Mouse (Mus musculus) megakaryocyte, embryonic 14.5 days (primary cell): ENCODE measurements around the gene Ift80. TPM values are rescaled to one million over a fixed set of nuclear protein-coding genes. Genes with fewer than 3 reads are reported as not detected.

Experiments
- H3K27me3 ChIP-seq: replicated peaks from 2 replicates; pipeline ENCODE3; 2012; ENCODE audit warnings: inconsistent platforms
- H3K36me3 ChIP-seq: replicated peaks from 2 replicates; pipeline ENCODE3; 2012; ENCODE audit warnings: low read length, inconsistent platforms, mixed read lengths
- H3K4me1 ChIP-seq: 2 replicates; pipeline ENCODE4 v1.6.1; 2012; ENCODE audit warnings: inconsistent platforms
- H3K4me3 ChIP-seq: replicated peaks from 2 replicates; pipeline ENCODE3; 2012; ENCODE audit warnings: moderate library complexity, mild to moderate bottlenecking, inconsistent platforms
- H3K9me3 ChIP-seq: 2 replicates; pipeline ENCODE4 v1.6.1; 2012; ENCODE audit warnings: inconsistent platforms
- FLI1 ChIP-seq: IDR thresholded peaks from 2 replicates; pipeline ENCODE4 v1.6.1; 2012; ENCODE audit warnings: low read length, inconsistent platforms, mixed read lengths
- GATA1 ChIP-seq: IDR thresholded peaks from 3 replicates; pipeline ENCODE4 v1.6.1; 2012; ENCODE audit warnings: mixed read lengths, low read length, inconsistent platforms, borderline replicate concordance
- polyA plus RNA-seq: library from polyadenylated mRNA; stranded (reverse); fragments of >175 nt; gene quantifications from 2 replicates; pipeline ENCODE4 v1.2.3, GENCODE M21; 2012; ENCODE audit warnings: low replicate concordance; ENCODE audit not compliant: insufficient read depth

Ift80 gene
- 0.10 TPM in 1 of 2 replicates, not detected in the other for polyA plus RNA-seq

DNA sequence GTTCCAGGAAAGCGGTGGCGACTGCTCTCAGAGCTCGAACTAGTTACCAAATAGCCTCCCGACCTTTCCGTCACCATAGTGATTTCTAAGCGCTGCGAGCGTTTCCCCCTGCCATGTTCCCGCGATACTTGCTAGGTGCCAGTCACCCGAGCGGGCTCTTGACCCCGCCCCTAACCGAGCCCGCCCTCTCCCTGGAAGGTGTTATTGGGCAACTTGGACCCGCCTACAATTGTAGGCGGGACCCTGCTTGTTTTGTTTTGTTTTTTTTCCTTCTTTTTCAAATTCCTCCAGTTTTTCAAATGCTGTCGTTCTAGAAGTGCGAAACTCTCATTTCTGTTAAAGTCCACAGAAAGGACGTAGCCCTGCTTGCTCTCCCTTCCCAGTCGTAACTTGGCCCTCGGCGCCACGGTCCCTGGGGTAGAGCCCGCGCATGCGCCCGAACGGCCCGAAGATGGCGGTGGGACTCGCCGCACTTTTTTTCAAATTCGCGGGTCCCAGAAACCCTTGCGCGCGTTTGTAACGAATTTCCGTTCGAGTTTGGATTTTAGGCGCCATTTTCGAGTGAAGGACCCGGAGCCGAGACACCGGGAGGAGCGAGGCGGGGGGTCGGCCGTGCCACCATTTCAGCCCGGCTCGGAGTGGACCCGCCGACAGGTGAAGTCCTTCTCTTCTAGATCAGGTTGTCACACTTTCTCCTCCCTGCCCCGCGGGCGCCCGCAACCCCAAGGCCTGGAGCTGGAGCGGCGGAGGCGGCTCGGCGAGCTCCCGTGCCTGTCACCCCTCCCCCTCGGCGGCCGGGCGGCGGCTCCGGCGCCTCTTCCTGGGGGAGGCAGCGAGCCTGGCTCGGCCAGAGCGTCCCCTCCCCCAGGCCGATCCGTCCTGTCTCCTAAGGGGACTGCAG is at the start of gene Ift80, which contains the start of gene Smc4:
Gene Ift80, minus strand, starts transcription at position 134 of the 901 bp plus-strand sequence.
Gene Smc4, plus strand, starts transcription at position 302 of the 901 bp plus-strand sequence.
- H3K27me3 ChIP-seq, result no peaks in the 10 kb centered on the region
- peak within 1 kb of the TSS; percentile 100 for H3K4me3 ChIP-seq
- TF ChIP-seq GATA1 (no peak), FLI1 (peak; percentile 29; the same call in 1 of the 2 replicates)
- no peaks in the 10 kb centered on the region for H3K9me3 ChIP-seq
- peaks cover 24% of the 10 kb centered on the region for H3K4me1 ChIP-seq
- H3K36me3 ChIP-seq, result peaks cover 12% of the 10 kb centered on the region

DNA sequence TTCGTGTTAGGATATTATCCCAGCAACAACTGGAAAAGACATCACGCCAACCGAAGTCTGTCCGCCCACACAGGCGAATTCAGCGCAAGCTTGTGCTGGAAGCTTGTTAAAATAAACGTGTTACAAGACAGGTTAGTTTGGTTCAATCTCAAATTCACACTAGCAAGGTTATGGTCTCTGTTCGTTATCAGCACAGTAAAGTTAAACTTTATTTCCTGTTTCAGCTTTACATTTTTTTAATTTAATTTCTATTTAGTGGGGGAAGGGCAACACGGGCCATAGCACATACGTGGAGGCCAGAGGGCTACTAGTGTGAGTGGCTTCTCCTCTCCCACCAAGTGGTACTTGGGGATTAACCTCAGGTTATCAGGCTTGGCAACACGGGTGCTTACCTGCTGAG is 47.5 kb upstream of the Ift80 start:
- H3K36me3 ChIP-seq, result no peaks in the 10 kb centered on the region
- H3K4me3 ChIP-seq, result no peak overlapping the region
- H3K27me3 ChIP-seq, result peaks cover 49% of the 10 kb centered on the region
- no peaks in the 10 kb centered on the region for H3K4me1 ChIP-seq
- TF ChIP-seq GATA1, result no peak
- no peak for TF ChIP-seq FLI1
- peaks cover 3% of the 10 kb centered on the region; the same call in 1 of the 2 replicates for H3K9me3 ChIP-seq

DNA sequence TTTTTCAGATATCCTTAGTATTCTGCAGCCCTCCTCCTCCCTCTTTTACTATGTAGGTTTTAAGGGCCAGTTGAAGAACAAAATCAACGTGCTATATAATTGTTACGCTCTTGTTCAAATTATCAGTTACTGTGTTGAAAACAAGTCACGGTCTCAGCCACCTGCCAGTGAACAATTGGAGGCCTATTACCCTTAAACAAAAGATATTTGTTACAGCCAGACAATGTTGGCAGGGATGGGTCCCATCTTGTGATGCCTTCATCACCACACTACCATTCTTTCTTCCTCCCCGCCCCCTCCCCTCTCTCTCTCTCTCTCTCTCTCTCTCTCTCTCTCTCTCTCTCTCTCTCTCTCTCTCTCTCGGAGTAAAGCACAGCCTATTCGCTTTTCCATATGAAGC is 44.6 kb upstream of the Ift80 start:
- Histone ChIP-seq H3K36me3 (no peaks in the 10 kb centered on the region), H3K4me1 (peaks cover 20% of the 10 kb centered on the region), H3K9me3 (peaks cover 3% of the 10 kb centered on the region; the same call in 1 of the 2 replicates), H3K4me3 (no peak overlapping the region), H3K27me3 (peaks cover 45% of the 10 kb centered on the region)
- TF ChIP-seq GATA1, result no peak
- TF ChIP-seq FLI1, result no peak

GRCm38 (mm10) chr3:69047684-69048083 is 43.3 kb upstream of the Ift80 start:
- Histone ChIP-seq H3K9me3 (peaks cover 3% of the 10 kb centered on the region; the same call in 1 of the 2 replicates), H3K4me3 (no peak overlapping the region), H3K36me3 (no peaks in the 10 kb centered on the region), H3K4me1 (peaks cover 31% of the 10 kb centered on the region), H3K27me3 (peaks cover 45% of the 10 kb centered on the region)
- no peak for TF ChIP-seq GATA1
- TF ChIP-seq FLI1, result no peak

DNA sequence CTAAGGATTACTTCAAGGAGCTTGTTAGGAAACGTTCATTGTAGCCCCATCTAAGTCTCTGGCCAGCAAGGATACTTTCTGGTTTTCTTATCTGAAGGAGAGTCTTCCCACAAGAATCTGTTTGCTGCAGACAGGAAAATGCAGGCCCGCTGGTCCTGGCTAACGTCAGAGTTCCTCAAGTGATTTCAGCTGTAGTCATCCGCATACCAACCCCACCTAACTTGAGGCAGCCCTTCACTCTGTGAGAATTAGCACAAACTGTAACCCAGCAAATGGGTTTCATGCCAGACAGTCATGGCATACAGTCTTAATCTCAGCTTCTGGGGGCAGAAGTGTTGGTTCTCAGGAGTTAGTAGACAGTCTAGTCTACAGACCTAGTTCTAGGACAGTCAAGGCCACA is 42.1 kb upstream of the Ift80 start:
- Histone ChIP-seq H3K9me3 (peaks cover 3% of the 10 kb centered on the region; the same call in 1 of the 2 replicates), H3K4me1 (peaks cover 36% of the 10 kb centered on the region), H3K4me3 (no peak overlapping the region), H3K36me3 (peaks cover under 1% of the 10 kb centered on the region), H3K27me3 (peaks cover 42% of the 10 kb centered on the region)
- TF ChIP-seq FLI1 (no peak), GATA1 (no peak)

DNA sequence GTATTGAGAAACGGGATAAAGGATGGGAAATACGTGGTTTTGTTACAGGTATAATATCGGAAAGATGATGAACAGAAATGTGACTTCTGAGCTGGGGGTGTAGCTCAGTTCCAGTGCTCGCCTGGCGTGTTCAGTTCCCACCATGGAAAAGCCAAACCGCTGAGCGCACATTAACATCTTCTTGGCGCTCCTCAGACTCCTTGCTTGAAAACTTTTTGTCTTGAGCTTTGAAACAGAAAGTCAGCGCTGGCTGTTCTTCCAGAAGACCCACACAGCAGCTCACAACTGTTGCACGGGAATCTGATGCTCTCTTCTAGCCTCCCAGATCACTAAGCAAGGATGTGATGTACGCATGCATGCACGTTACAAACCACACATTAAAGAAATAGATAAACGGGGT is 41.4 kb upstream of the Ift80 start:
- Histone ChIP-seq H3K4me3 (peak overlapping the region; percentile 92), H3K36me3 (peaks cover 5% of the 10 kb centered on the region), H3K4me1 (peaks cover 42% of the 10 kb centered on the region), H3K9me3 (no peaks in the 10 kb centered on the region), H3K27me3 (peaks cover 38% of the 10 kb centered on the region)
- TF ChIP-seq GATA1 (no peak), FLI1 (no peak)

DNA sequence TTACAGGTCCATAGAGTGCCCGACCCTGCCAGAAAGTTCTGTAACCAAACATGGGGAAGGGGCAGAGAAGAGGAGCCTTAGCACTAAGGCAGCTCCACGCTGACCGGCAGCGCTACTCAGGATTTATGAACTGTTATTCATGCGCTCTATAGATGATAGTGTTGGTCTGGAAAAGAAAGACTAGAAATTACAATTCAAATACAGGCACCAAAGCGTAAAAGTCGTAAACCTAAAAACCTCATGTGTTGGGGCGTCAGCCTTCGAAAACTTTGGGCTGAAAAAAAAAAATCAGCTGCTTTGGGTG is 41.0 kb upstream of the Ift80 start:
- Histone ChIP-seq H3K27me3 (peaks cover 38% of the 10 kb centered on the region), H3K4me3 (peak overlapping the region; percentile 92), H3K4me1 (peaks cover 45% of the 10 kb centered on the region), H3K9me3 (no peaks in the 10 kb centered on the region), H3K36me3 (peaks cover 9% of the 10 kb centered on the region)
- TF ChIP-seq FLI1, result no peak
- no peak for TF ChIP-seq GATA1

DNA sequence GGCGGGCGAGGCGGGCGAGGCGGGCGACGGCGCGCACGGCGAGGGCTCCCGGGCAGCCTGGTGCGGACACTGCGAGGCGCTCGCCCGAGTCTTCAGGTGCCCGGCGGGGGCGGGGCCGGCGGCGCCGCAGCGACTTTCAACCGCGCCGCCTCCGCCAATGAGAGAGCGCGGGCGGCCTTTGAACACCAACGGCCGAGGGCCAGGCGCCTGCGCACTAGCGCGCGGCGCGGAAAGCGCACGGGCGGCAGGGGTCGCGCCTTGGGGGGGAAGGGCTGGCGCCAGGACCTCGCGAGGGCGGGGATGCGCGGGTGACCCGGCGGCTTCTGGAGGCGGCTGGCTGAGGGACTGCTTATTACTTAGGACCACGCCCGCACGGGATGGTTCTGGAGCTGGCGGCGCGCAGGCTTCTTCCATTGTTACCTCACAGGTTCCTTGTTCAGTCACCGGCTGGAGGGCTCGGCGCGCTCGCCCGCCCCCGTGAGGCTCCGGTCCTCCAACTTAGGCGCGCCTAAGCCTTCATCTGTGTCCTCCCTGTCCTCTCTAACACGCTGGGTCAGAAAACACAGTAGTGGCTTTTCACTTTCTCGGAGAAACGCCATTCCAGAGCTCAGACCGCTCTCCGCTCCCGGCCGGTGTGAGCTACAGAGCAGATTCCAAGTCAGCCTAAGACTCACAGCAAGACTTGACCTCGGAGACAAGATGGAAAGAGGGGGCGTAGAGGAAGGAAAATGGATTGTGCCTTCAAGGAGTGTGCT is 40.5 kb upstream of the Ift80 start, which contains the start of gene Trim59:
Gene Trim59, minus strand, starts transcription at position 111 of the 755 bp plus-strand sequence.
- H3K4me3 ChIP-seq, result peak within 1 kb of the TSS; percentile 92
- no peaks in the 10 kb centered on the region for H3K9me3 ChIP-seq
- peaks cover 47% of the 10 kb centered on the region for H3K4me1 ChIP-seq
- TF ChIP-seq GATA1 (no peak), FLI1 (no peak)
- H3K27me3 ChIP-seq, result peaks cover 36% of the 10 kb centered on the region
- peaks cover 14% of the 10 kb centered on the region for H3K36me3 ChIP-seq

DNA sequence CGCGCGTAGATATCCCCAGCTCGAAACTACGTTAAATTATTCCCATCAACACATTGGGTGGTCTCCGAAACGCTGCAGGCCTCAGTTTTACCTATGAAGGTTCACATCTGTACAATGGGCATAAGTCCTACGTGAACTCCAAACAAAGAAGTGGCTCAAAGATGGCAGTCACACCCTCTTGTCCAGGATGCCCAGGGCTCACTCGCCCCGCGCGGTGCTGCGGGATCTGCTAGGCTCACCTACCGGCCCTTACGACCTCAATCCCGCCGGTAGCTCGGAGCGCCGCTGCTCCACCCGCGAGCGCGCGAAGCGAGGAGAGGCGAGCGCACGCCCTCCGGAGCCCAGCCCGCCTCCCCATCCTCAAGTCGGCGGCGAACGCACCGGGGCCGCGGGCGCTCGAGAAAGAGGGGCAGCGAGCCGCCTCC is 39.8 kb upstream of the Ift80 start:
- Histone ChIP-seq H3K4me1 (peaks cover 50% of the 10 kb centered on the region), H3K27me3 (peaks cover 30% of the 10 kb centered on the region), H3K36me3 (peaks cover 16% of the 10 kb centered on the region), H3K4me3 (peak overlapping the region; percentile 92), H3K9me3 (no peaks in the 10 kb centered on the region)
- TF ChIP-seq GATA1, result no peak
- TF ChIP-seq FLI1, result no peak
